Mouse (Mus musculus): Measurements from ENCODE around the gene Gm27021. TPM values are rescaled to one million over a fixed set of nuclear protein-coding genes. Genes with fewer than 3 reads are reported as not detected.

Gene Gm27021
- polyA plus RNA-seq, 1 experiment from 2014 or later: 0.38 TPM

DNA sequence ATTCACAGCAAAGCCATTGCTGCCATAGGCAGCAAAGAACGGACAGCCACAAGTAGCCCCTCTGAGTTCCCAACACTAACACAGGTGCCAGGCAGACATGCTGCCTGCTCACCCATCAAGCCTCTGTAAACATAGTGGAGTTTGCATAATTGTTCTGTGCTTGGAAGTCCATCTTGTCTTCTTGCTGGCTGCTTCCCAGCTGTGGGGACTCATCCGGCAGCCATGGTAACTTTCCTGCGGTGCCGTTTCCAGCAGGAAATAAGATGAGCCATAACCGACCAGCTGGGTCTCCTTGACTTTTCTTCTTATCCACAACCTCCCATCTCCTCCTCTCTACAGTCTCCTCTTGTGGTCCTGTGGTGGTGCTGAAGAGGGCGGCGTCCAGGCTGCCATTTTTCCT is 30.5 kb upstream of the Gm27021 start:
- Histone ChIP-seq H3K36me3 (no peaks in the 10 kb centered on the region), H3K4me3 (replicated peaks) (no peak overlapping the region), H3K4me2 (no peak overlapping the region), H3K27ac (no peak overlapping the region), H3K9ac (no peak overlapping the region), H3K9me3 (replicated peaks) (no peaks in the 10 kb centered on the region), H3K27me3 (peaks cover 4% of the 10 kb centered on the region; the same call in 1 of the 2 replicates), H3K4me1 (replicated peaks) (peaks cover 36% of the 10 kb centered on the region)
- WGBS (ENCODE audit: insufficient replicate concordance): 71% methylated on average over 7 of the region's 7 CpGs
- no peak for DNase-seq
- no peak for ATAC-seq (ENCODE audit: low read depth)

DNA sequence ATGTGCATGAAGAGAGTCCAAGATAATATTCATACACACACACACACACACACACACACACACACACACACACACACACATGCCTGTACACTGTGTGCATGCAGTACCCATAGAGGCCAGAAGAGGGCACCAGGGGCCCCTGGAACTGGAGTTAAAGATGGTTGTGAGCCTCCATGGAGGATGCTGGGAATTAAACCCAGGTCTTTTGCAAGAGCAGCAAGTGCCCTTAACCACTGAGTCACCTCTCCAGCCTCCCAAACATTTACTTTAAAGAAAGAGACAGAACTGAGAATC is 30.0 kb upstream of the Gm27021 start:
- Histone ChIP-seq H3K4me3 (replicated peaks) (no peak overlapping the region), H3K4me2 (no peak overlapping the region), H3K27ac (no peak overlapping the region), H3K9ac (no peak overlapping the region), H3K4me1 (replicated peaks) (peaks cover 38% of the 10 kb centered on the region), H3K9me3 (replicated peaks) (no peaks in the 10 kb centered on the region), H3K36me3 (no peaks in the 10 kb centered on the region), H3K27me3 (peaks cover 4% of the 10 kb centered on the region; the same call in 1 of the 2 replicates)
- DNase-seq: no peak
- ATAC-seq (ENCODE audit: low read depth): no peak

DNA sequence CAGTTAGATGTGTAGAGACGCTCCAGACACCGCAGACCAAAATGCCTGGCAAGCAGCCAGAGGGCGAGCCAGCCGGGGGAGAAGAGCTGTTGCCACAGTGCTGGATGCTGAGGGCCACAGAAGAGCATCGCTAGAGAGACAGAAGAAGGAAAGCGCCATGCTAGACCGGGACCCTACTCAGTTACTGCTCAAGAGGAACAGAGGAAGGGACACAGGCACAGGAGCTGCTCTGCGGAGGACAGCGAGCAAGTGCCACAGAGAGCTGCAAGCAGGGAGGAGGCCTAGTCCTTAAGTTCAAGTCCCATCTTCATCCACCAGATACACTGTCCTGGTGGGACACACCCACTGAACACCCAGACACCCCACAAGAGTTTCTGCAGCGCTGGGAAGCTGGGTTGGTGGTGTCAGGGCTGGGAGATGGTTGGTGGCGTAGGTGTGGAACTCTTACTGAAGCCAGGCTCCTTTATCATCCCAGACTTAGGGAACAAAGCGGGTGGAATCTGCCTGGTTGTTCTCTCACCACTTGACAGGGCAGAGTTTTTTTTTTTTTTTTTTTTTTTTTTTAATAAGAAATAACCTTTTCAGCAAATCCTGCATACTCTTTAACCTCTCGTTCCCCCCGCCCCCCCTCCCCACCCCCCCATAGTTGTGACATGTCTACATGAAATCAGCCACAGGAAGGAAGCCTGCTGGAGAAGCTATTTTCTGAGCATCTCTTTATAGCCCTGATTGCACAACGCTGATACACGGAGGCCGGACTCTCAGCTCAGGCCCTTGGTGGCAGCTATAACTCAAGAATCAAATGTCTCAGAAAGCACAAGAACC is 29.5 kb upstream of the Gm27021 start:
- no peak overlapping the region for H3K4me2 ChIP-seq
- peaks cover 4% of the 10 kb centered on the region; the same call in 1 of the 2 replicates for H3K27me3 ChIP-seq
- H3K36me3 ChIP-seq: no peaks in the 10 kb centered on the region
- H3K9me3 ChIP-seq (replicated peaks): no peaks in the 10 kb centered on the region
- no peak overlapping the region for H3K4me3 ChIP-seq (replicated peaks)
- peaks cover 42% of the 10 kb centered on the region for H3K4me1 ChIP-seq (replicated peaks)
- H3K9ac ChIP-seq: no peak overlapping the region
- no peak overlapping the region for H3K27ac ChIP-seq
- DNase-seq: no peak
- ATAC-seq (ENCODE audit: low read depth): no peak
- 42% methylated on average over 17 of the region's 17 CpGs for WGBS (ENCODE audit: insufficient replicate concordance)

DNA sequence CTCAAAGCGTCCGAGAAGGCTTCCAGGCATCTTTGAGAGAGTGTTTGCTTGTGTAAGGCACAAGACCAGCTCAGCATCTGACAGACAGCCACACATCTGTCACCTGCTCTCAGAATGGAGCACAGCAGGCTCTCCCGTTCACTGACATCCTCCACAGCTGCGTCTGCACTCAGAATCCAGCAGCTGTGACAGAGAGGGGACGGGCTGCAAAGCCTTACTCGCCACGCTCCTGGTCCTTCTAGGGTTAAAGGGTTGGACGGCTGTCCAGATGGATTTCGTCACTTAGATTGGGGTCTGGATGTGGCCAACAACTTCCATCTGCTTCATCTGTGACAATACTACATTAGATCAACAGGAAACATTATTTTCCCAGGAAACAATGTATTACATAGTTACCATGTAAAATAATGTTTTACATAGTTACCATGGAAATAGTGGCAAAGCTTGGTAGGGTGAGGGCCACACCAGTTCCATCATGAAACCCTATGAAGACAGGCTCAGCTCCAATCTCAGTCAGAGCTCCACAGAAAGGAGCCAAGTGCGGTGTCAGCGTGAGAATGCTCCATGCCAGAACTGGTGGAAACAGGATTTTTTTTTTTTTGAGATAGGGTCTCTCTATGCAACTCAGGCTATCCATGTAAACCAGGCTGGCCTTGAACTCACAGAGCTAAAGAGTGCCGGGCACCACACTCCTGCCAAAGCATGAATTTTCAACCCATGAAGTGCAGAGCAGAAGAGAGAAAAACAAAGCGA is 28.7 kb upstream of the Gm27021 start:
- Histone ChIP-seq H3K4me1 (replicated peaks) (peaks cover 38% of the 10 kb centered on the region), H3K27ac (no peak overlapping the region), H3K4me2 (no peak overlapping the region), H3K36me3 (no peaks in the 10 kb centered on the region), H3K9me3 (replicated peaks) (no peaks in the 10 kb centered on the region), H3K27me3 (peaks cover 4% of the 10 kb centered on the region; the same call in 1 of the 2 replicates), H3K4me3 (replicated peaks) (no peak overlapping the region), H3K9ac (no peak overlapping the region)
- ATAC-seq (ENCODE audit: low read depth): no peak
- 57% methylated on average over 13 of the region's 13 CpGs for WGBS (ENCODE audit: insufficient replicate concordance)
- DNase-seq: no peak

DNA sequence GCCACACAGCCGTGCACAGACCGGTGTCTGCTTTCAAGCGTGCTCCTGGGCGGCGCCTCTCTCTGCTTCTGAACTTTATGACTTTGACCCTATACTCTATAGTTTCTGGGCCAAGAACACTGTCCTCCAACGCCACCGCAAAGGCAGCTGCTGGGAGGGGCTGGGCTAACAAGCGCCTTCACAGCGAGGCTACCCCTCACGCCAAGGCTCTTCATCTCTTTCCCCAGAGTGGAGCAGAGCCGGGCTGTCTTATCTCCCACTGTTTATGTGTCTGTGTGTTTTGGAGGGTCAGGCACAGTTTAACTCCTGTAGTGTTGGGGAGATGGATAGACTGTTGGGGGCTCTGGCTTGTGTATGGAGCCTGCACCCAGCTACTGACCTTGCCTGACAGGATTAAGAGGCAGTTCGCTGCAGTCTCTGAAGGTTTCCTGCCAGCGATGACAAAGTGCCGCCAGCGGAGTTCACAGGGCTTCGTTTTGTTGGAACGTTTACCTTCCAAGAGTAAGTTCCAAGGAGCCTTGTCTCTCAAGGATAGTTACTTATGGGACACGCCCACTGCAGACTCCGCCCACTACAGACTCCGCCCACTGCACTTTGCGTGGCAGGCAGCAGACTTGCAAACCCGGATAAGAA is 26.1 kb upstream of the Gm27021 start:
- ATAC-seq (ENCODE audit: low read depth) (peak; percentile 41), DNase-seq (peak; percentile 55)
- WGBS (ENCODE audit: insufficient replicate concordance): 40% methylated on average over 22 of the region's 22 CpGs
- Histone ChIP-seq H3K27me3 (no peaks in the 10 kb centered on the region), H3K9me3 (replicated peaks) (no peaks in the 10 kb centered on the region), H3K4me3 (replicated peaks) (no peak overlapping the region), H3K4me2 (0 out of 2 replicates have a peak overlapping the region, but pooled peaks have one; percentile 13), H3K9ac (no peak overlapping the region), H3K27ac (no peak overlapping the region), H3K4me1 (replicated peaks) (peaks cover 29% of the 10 kb centered on the region), H3K36me3 (no peaks in the 10 kb centered on the region)

DNA sequence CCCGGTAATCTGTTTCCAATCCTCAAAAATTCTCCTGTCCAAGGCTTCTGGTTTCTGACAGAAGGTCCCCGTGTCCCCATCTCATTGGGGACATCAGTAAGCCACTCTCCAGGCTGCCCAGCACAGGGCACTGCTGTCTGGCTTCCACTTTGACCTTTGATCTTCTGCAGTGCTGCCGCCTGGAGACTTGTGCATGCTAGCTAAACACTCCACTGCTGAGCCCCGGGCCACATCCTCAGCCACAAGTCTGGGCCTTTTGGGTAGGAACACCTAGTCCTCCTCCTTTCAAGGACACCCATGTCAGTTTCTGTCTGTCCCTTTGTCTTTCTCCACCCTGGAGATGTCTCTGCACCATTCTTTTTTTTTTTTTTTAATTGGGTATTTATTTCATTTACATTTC is 25.1 kb upstream of the Gm27021 start:
- no peak for ATAC-seq (ENCODE audit: low read depth)
- Histone ChIP-seq H3K9me3 (replicated peaks) (no peaks in the 10 kb centered on the region), H3K36me3 (no peaks in the 10 kb centered on the region), H3K4me2 (no peak overlapping the region), H3K27ac (no peak overlapping the region), H3K27me3 (no peaks in the 10 kb centered on the region), H3K4me1 (replicated peaks) (peaks cover 28% of the 10 kb centered on the region), H3K9ac (no peak overlapping the region), H3K4me3 (replicated peaks) (no peak overlapping the region)
- no peak for DNase-seq
- 62% methylated on average over 4 of the region's 4 CpGs for WGBS (ENCODE audit: insufficient replicate concordance)

DNA sequence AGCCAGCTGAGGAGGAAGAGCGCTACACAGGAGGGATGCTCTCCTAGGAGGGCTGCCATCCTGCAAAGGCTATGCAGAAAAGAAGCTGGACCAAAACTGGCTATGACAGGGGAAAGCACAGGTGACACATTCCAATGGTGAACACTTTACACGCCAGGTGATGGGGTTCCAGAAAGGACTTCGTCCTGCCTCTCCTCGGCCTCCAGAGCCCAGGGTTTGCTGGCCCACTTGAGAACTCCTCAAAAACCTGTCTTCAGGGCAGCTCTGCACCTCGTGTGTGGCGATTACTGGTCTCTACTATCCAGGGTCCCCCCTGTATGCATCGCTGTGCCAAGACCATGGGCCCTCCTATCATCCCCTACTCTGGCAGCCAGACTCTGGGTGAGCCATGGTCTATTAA is 20.6 kb upstream of the Gm27021 start:
- H3K27ac ChIP-seq: no peak overlapping the region
- H3K9me3 ChIP-seq (replicated peaks): no peaks in the 10 kb centered on the region
- H3K27me3 ChIP-seq: no peaks in the 10 kb centered on the region
- no peak overlapping the region for H3K4me2 ChIP-seq
- H3K9ac ChIP-seq: no peak overlapping the region
- ATAC-seq (ENCODE audit: low read depth) (no peak), DNase-seq (no peak)
- 64% methylated on average over 7 of the region's 7 CpGs for WGBS (ENCODE audit: insufficient replicate concordance)
- no peaks in the 10 kb centered on the region for H3K36me3 ChIP-seq
- no peak overlapping the region for H3K4me3 ChIP-seq (replicated peaks)
- peaks cover 13% of the 10 kb centered on the region for H3K4me1 ChIP-seq (replicated peaks)

DNA sequence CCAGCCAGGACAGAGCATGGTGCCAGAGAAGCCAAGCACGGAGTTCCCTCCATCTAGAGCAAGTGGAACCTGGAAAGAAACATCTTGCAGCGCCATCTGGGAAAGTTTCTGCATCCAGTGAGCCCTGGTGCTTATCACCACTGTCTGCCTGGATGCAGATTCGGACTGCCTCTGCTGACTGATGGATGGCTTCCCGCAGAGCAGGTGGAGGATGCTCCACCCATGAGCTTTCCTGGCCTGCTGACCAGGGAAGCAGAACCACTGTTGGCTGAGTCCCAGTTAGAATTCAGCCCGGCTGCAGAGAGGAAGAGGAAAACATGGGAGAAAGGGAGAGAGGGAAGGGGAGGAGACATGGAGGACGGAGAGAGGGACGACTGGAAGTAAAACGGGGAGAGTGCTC is 19.9 kb upstream of the Gm27021 start:
- Histone ChIP-seq H3K4me3 (replicated peaks) (no peak overlapping the region), H3K27me3 (no peaks in the 10 kb centered on the region), H3K9ac (no peak overlapping the region), H3K36me3 (no peaks in the 10 kb centered on the region), H3K4me1 (replicated peaks) (peaks cover 12% of the 10 kb centered on the region), H3K4me2 (no peak overlapping the region), H3K9me3 (replicated peaks) (no peaks in the 10 kb centered on the region), H3K27ac (no peak overlapping the region)
- no peak for ATAC-seq (ENCODE audit: low read depth)
- DNase-seq: no peak
- WGBS (ENCODE audit: insufficient replicate concordance): 57% methylated on average over 8 of the region's 8 CpGs

DNA sequence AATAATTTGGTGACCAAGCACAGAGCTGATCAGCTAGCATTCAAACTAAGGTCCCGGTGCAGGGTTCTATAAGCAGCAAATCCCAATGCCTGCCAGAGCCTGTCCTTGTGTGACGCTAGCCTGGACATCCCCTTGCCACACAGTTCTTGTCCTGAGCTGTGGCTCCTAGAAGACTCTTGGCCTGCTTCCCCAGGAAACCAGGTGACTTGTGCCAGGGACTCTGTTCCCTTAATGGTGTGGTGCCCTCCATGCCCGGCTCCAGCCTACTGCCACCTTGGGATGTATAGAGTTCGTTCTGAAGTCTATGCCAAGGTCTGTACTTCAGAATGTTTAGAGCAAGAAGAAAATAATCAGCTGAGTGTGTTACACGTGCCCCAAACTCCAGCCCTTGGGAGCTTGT is 18.7 kb upstream of the Gm27021 start:
- Histone ChIP-seq H3K27ac (no peak overlapping the region), H3K9ac (no peak overlapping the region), H3K36me3 (no peaks in the 10 kb centered on the region), H3K4me2 (no peak overlapping the region), H3K4me3 (replicated peaks) (no peak overlapping the region), H3K27me3 (no peaks in the 10 kb centered on the region), H3K4me1 (replicated peaks) (peaks cover 9% of the 10 kb centered on the region), H3K9me3 (replicated peaks) (no peaks in the 10 kb centered on the region)
- 58% methylated on average over 5 of the region's 5 CpGs for WGBS (ENCODE audit: insufficient replicate concordance)
- DNase-seq (no peak), ATAC-seq (ENCODE audit: low read depth) (no peak)

DNA sequence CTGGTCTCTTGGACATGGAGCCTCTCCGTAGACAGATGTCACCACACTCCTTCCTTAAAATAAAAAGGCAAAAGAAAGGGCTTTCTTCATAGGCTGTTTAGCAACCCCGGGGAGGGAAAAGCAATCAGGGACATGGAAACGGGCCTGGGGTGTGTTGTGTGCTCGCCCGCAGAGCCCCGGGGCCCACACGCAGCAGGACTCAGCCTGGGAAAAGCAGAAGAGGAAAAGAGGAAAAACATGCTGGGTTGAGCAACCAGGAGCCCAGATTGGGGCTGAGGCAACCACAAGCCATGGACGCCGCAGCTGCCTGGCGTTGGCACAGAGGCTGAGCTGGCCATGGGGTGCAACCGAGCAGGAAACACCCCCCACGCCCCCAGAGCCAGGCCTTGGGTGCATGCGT is 18.2 kb upstream of the Gm27021 start:
- Histone ChIP-seq H3K27me3 (peaks cover 4% of the 10 kb centered on the region), H3K9me3 (replicated peaks) (no peaks in the 10 kb centered on the region), H3K9ac (no peak overlapping the region), H3K4me1 (replicated peaks) (peaks cover 9% of the 10 kb centered on the region), H3K4me2 (no peak overlapping the region), H3K36me3 (no peaks in the 10 kb centered on the region), H3K27ac (0 out of 2 replicates have a peak overlapping the region, but pooled peaks have one; percentile 9), H3K4me3 (replicated peaks) (no peak overlapping the region)
- WGBS (ENCODE audit: insufficient replicate concordance): 26% methylated on average over 13 of the region's 13 CpGs
- ATAC-seq (ENCODE audit: low read depth) (no peak), DNase-seq (no peak)

DNA sequence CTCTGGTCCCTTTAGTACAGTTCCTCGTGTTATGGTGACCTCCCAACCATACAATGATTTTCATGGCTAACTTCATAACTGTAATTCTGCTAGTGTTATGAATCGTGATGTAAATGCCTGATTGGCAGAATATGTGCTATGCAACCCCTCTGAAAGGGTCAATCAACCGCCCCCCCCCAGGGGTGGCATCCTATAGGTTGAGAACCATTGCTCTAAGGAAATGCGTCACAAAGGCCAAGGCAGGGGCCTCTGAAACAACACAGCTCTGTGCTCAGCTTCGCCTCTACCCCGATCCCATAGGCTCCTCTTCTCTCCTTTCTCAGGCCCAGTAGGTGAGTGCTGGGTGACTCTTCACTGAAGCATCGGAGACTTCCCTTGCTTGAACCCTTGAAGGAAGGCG is 17.7 kb upstream of the Gm27021 start:
- Histone ChIP-seq H3K4me1 (replicated peaks) (peaks cover 9% of the 10 kb centered on the region), H3K9me3 (replicated peaks) (no peaks in the 10 kb centered on the region), H3K4me3 (replicated peaks) (no peak overlapping the region), H3K27me3 (peaks cover 5% of the 10 kb centered on the region), H3K4me2 (no peak overlapping the region), H3K27ac (0 out of 2 replicates have a peak overlapping the region, but pooled peaks have one; percentile 34), H3K9ac (no peak overlapping the region), H3K36me3 (no peaks in the 10 kb centered on the region)
- no peak for DNase-seq
- WGBS (ENCODE audit: insufficient replicate concordance): 67% methylated on average over 8 of the region's 8 CpGs
- ATAC-seq (ENCODE audit: low read depth): no peak
